Mouse (Mus musculus): ENCODE results near the gene Mipol1. TPM values are rescaled to one million over a fixed set of nuclear protein-coding genes. Genes with fewer than 3 reads are reported as not detected.
A peak's percentile ranks its signal among the peaks of the same experiment; 100 is the strongest.

Mipol1 gene
- 7.1 and 7.5 TPM in 2 replicates for polyA plus RNA-seq (2015; fragmentation: Nextera tagmentation; extraction: Ambion mirVana)

GRCm38 (mm10) chr12:57230192-57230706 is at the start of gene Mipol1, which contains the start of gene Prps1l3:
Gene Mipol1, plus strand, starts transcription at chr12:57230427.
Gene Prps1l3, plus strand, starts transcription at chr12:57230412.
- Histone ChIP-seq H3K4me2 (peak within 1 kb of the TSS; percentile 81), H3K9me3 (no peaks in the 10 kb centered on the region), H3K27me3 (replicated peaks) (no peaks in the 10 kb centered on the region), H3K4me1 (peaks cover 24% of the 10 kb centered on the region), H3K27ac (replicated peaks) (peak within 1 kb of the TSS; percentile 91), H3K9ac (peak within 1 kb of the TSS; percentile 95), H3K36me3 (peaks cover 9% of the 10 kb centered on the region), H3K4me3 (peak within 1 kb of the TSS; percentile 88)
- WGBS = under 1% methylated on average over 58 of the region's 58 CpGs
- ATAC-seq (ENCODE audit: extremely low read depth, insufficient number of reproducible peaks, low FRiP score, low TSS enrichment) = peak; percentile 98

DNA sequence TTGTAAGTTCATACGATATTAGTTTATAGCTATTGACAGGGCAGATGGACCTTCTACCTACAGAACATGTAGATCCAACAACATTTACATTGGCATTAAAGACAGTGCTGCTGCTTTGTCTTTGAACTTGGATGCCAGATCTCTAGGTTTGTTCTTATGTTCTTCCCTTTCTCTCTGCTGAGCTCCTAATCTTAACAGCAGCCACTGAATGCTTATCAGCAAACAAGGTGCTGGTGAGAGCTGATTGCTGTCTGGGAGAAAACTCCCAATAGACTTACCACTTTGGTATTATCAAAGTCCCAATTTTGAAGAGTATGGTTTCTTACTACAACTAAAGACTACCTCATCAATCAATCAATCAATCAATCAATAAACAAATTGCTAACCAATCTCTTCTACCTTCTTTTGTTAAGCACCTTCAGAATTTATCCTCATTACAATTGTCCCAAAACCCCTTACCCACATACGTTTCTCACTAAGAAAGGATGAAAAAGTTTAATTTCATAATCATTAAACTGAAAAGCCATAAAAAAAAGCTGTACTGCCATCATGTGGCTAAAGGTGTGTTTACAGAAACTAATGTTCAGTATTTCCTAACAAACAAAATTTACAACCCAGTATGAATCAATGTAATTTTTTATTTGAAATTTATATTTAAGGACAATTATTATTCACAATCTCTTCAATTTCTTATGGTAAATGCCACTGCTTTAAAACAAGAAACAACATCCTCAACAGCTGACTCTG is 45.7 kb upstream of the Mipol1 start:
- WGBS = 54% methylated on average over 2 of the region's 2 CpGs
- no peak for ATAC-seq (ENCODE audit: extremely low read depth, insufficient number of reproducible peaks, low FRiP score, low TSS enrichment)

DNA sequence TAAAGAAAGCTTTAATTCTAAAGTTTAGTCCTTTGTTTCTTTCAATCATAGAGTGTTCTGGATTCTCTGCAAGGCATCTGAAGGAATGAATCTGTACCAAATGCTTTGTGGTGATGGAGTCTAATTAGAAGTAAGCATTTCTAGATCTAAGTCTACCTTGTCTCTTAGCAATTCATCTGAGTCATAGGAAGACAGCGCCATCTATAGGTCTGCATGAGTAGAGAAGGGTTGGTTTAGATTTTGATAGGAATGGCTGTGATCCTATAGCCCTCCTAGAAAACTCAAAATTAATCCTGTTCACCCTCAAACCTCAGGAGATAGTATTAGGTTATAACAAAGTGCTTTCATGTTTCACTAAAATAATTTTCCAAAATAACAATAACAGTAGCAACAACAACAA is 44.8 kb upstream of the Mipol1 start:
- Histone ChIP-seq H3K9ac (no peak overlapping the region), H3K9me3 (no peaks in the 10 kb centered on the region), H3K36me3 (no peaks in the 10 kb centered on the region), H3K27me3 (replicated peaks) (peaks cover 3% of the 10 kb centered on the region; the same call in 1 of the 2 replicates), H3K4me2 (no peak overlapping the region), H3K27ac (replicated peaks) (no peak overlapping the region), H3K4me1 (no peaks in the 10 kb centered on the region; the same call in 1 of the 2 replicates), H3K4me3 (no peak overlapping the region)
- WGBS = 0% methylated on average over 1 of the region's 1 CpGs
- no peak for ATAC-seq (ENCODE audit: extremely low read depth, insufficient number of reproducible peaks, low FRiP score, low TSS enrichment)

More for the DNA sequence above, 45.7 kb upstream of the Mipol1 start:
- Histone ChIP-seq H3K27me3 (replicated peaks) (peaks cover 3% of the 10 kb centered on the region; the same call in 1 of the 2 replicates), H3K9ac (no peak overlapping the region), H3K36me3 (no peaks in the 10 kb centered on the region), H3K27ac (replicated peaks) (no peak overlapping the region), H3K4me3 (no peak overlapping the region), H3K9me3 (no peaks in the 10 kb centered on the region), H3K4me2 (no peak overlapping the region), H3K4me1 (peaks cover 4% of the 10 kb centered on the region)

- Histone ChIP-seq H3K36me3 (no peaks in the 10 kb centered on the region), H3K4me3 (no peak overlapping the region), H3K9me3 (no peaks in the 10 kb centered on the region), H3K9ac (no peak overlapping the region), H3K4me1 (no peaks in the 10 kb centered on the region; the same call in 1 of the 2 replicates), H3K4me2 (no peak overlapping the region), H3K27me3 (replicated peaks) (peaks cover 3% of the 10 kb centered on the region; the same call in 1 of the 2 replicates), H3K27ac (replicated peaks) (no peak overlapping the region)
- no peak for ATAC-seq (ENCODE audit: extremely low read depth, insufficient number of reproducible peaks, low FRiP score, low TSS enrichment)
- WGBS = 48% methylated on average over 2 of the region's 2 CpGs
These were observed 44.1 kb upstream of the Mipol1 start for GRCm38 (mm10) chr12:57186126-57186525.

GRCm38 (mm10) chr12:57187032-57187431 is 43.2 kb upstream of the Mipol1 start:
- H3K9me3 ChIP-seq = no peaks in the 10 kb centered on the region
- ATAC-seq (ENCODE audit: extremely low read depth, insufficient number of reproducible peaks, low FRiP score, low TSS enrichment) = no peak
- no peaks in the 10 kb centered on the region; the same call in 1 of the 2 replicates for H3K4me1 ChIP-seq
- no peak overlapping the region for H3K9ac ChIP-seq
- H3K36me3 ChIP-seq = no peaks in the 10 kb centered on the region
- no peak overlapping the region for H3K4me3 ChIP-seq
- H3K27me3 ChIP-seq (replicated peaks) = peaks cover 3% of the 10 kb centered on the region; the same call in 1 of the 2 replicates
- WGBS = 80% methylated on average over 4 of the region's 4 CpGs
- H3K4me2 ChIP-seq = no peak overlapping the region
- H3K27ac ChIP-seq (replicated peaks) = no peak overlapping the region

DNA sequence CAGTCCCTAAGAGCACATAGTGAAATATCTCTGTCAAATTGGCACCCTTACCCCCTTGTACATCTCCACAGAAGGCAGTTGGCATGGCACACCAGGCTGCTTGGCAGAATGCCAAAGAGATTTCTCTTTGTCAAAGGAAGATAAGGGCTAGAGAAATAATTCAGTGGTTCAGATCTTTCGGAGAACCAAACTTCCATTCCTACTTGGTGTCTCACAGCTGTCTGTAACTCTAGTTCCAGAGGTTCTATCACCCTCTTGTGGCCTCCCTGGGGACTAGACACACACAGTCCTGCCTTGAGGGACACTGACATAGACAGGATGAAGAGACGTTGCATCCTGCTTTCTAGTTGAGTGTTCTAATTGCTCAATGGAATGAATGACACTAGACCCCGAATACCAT is 35.6 kb upstream of the Mipol1 start:
- WGBS = 16% methylated on average over 3 of the region's 3 CpGs
- no peaks in the 10 kb centered on the region for H3K9me3 ChIP-seq
- no peak overlapping the region for H3K9ac ChIP-seq
- H3K27me3 ChIP-seq (replicated peaks) = peaks cover 15% of the 10 kb centered on the region; the same call in 1 of the 2 replicates
- no peak overlapping the region for H3K27ac ChIP-seq (replicated peaks)
- H3K4me3 ChIP-seq = no peak overlapping the region
- H3K4me2 ChIP-seq = peak overlapping the region; percentile 27; the same call in 1 of the 2 replicates
- H3K4me1 ChIP-seq = peaks cover 7% of the 10 kb centered on the region; the same call in 1 of the 2 replicates
- no peaks in the 10 kb centered on the region for H3K36me3 ChIP-seq
- ATAC-seq (ENCODE audit: extremely low read depth, insufficient number of reproducible peaks, low FRiP score, low TSS enrichment) = no peak

DNA sequence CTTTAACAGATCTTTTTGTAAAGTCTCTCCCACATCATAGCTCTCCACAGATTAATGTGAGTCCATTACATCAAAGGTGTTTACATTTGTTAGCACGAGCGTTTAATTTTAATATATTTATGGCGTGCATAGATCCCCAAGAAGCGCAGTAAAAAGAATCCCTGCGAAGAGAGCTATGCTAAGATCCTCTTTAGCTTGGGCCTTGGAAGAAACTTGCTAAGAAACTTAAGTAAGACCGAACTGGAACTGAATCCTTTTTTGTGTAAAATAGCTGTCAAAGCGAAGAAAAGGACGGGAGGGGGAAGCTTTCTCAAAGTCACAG is 34.0 kb upstream of the Mipol1 start:
- no peak for ATAC-seq (ENCODE audit: extremely low read depth, insufficient number of reproducible peaks, low FRiP score, low TSS enrichment)
- 19% methylated on average over 8 of the region's 8 CpGs for WGBS
- H3K36me3 ChIP-seq = no peaks in the 10 kb centered on the region
- H3K9ac ChIP-seq = peak overlapping the region; percentile 79
- no peaks in the 10 kb centered on the region for H3K9me3 ChIP-seq
- H3K27me3 ChIP-seq (replicated peaks) = peaks cover 15% of the 10 kb centered on the region; the same call in 1 of the 2 replicates
- H3K4me2 ChIP-seq = peak overlapping the region; percentile 89
- H3K4me3 ChIP-seq = peak overlapping the region; percentile 61
- H3K4me1 ChIP-seq = peaks cover 7% of the 10 kb centered on the region; the same call in 1 of the 2 replicates
- peak overlapping the region; percentile 10 for H3K27ac ChIP-seq (replicated peaks)

DNA sequence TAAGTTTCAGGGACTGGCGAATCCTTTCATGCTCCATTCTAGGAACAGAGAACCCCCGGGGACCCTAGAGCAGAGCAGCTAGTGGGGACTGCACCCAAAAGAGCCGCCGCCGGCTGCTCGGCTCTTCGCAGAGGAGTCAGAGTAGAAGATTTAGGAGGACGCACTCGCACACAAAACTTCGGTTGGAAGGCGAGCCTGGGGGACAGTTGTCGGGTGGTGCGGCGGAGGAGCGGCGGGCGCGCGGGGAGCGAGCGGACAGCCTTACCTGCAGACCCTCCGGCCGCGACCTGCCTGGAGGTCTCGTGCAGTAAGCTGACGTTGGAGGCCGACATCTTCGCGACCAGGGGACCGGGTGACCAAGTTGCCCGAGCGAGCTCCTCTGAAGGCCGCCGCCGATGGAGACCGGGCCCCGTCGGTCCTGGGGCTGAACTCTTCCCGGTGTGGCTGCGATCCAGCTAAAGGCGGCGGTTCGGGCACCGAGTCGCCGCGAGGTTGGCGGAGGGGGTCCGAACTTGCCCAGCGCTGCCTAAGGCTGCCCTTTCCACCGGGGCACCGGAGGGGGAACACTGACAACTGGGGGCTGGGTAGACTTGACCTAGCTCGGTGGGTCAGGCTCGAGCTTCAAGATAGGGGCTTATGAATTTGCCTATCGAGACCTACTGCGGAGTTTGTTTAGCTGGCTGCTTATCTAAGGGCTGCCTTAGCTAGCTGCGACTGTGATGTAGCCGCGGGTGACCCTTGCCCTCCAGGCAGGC is 33.4 kb upstream of the Mipol1 start:
- Histone ChIP-seq H3K4me3 (peak overlapping the region; percentile 61), H3K4me1 (peaks cover 7% of the 10 kb centered on the region; the same call in 1 of the 2 replicates), H3K36me3 (no peaks in the 10 kb centered on the region), H3K9ac (peak overlapping the region; percentile 79), H3K27ac (replicated peaks) (peak overlapping the region; percentile 10), H3K27me3 (replicated peaks) (peaks cover 15% of the 10 kb centered on the region; the same call in 1 of the 2 replicates), H3K9me3 (no peaks in the 10 kb centered on the region), H3K4me2 (peak overlapping the region; percentile 89)
- 1% methylated on average over 59 of the region's 59 CpGs for WGBS
- peak; percentile 42; the same call in 1 of the 2 replicates for ATAC-seq (ENCODE audit: extremely low read depth, insufficient number of reproducible peaks, low FRiP score, low TSS enrichment)

- no peaks in the 10 kb centered on the region for H3K36me3 ChIP-seq
- 63% methylated on average over 10 of the region's 10 CpGs for WGBS
- peaks cover 15% of the 10 kb centered on the region; the same call in 1 of the 2 replicates for H3K27me3 ChIP-seq (replicated peaks)
- H3K9me3 ChIP-seq = no peaks in the 10 kb centered on the region
- H3K4me2 ChIP-seq = peak within 1 kb of the TSS; percentile 89
- peak within 1 kb of the TSS; percentile 61 for H3K4me3 ChIP-seq
- peaks cover 7% of the 10 kb centered on the region; the same call in 1 of the 2 replicates for H3K4me1 ChIP-seq
- peak within 1 kb of the TSS; percentile 79 for H3K9ac ChIP-seq
- no peak for ATAC-seq (ENCODE audit: extremely low read depth, insufficient number of reproducible peaks, low FRiP score, low TSS enrichment)
- H3K27ac ChIP-seq (replicated peaks) = peak within 1 kb of the TSS; percentile 10
These were observed 32.7 kb upstream of the Mipol1 start, which contains the start of gene Slc25a21 for GRCm38 (mm10) chr12:57197363-57198026. Gene Slc25a21, minus strand, starts transcription at chr12:57197472.

DNA sequence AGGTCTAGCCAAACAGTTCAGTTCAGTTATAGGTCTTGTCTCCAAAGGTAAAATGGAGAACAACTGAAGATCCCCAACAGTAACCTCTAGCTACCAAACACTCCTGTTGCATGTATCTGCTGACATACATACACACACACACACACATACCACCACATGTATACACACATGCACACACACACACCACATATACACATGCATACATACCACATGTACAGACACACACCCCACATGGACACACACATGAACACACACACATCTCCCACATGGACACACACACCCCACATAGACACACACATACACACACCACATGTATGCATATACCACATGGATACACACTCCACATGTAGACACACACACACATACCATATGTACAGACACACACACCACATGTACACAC is 32.0 kb upstream of the Mipol1 start:
- Histone ChIP-seq H3K36me3 (no peaks in the 10 kb centered on the region), H3K4me3 (no peak overlapping the region), H3K9me3 (no peaks in the 10 kb centered on the region), H3K4me1 (peaks cover 7% of the 10 kb centered on the region; the same call in 1 of the 2 replicates), H3K4me2 (no peak overlapping the region), H3K9ac (no peak overlapping the region), H3K27me3 (replicated peaks) (peaks cover 15% of the 10 kb centered on the region; the same call in 1 of the 2 replicates), H3K27ac (replicated peaks) (no peak overlapping the region)
- no peak for ATAC-seq (ENCODE audit: extremely low read depth, insufficient number of reproducible peaks, low FRiP score, low TSS enrichment)
